Mouse (Mus musculus) erythroblast, adult 5-6 weeks (primary cell): ENCODE data around the gene Blcap. TPM values are rescaled to one million over a fixed set of nuclear protein-coding genes. Genes with fewer than 3 reads are reported as not detected.

Experiments used
- ATAC-seq: replicated peaks from 2 replicates; pipeline ENCODE4 v1.8.0; 2016; ENCODE audit warnings: moderate number of reproducible peaks, mild to moderate bottlenecking, moderate TSS enrichment, inconsistent platforms; ENCODE audit not compliant: poor library complexity, low FRiP score, severe bottlenecking
- total RNA-seq, 2 experiments: library from RNA; stranded (forward) in 1 of 2; stranded (reverse) in 1 of 2; fragments of 150-400 nt in 1 of 2; fragments of 200-764, 138-1000 nt in 1 of 2; gene quantifications; 2 replicates each; pipeline versions ENCODE4 v1.2.3 to v1.2.4; 2015 to 2017; ENCODE audit warnings: low replicate concordance in 2 of 2

The Blcap gene
- total RNA-seq, 2 experiments from 2014 or later = 3.0 to 11.5 TPM

- no peak for ATAC-seq
These were observed 39.2 kb downstream of the Blcap start for GRCm38 (mm10) chr2:157531681-157532426.

- ATAC-seq = no peak
These were observed 40.8 kb downstream of the Blcap start for GRCm38 (mm10) chr2:157530056-157530955.

GRCm38 (mm10) chr2:157522556-157522955, 48.5 kb downstream of the Blcap start:
- no peak for ATAC-seq

- no peak for ATAC-seq
These were observed 50.6 kb downstream of the Blcap start for GRCm38 (mm10) chr2:157520496-157520895.

GRCm38 (mm10) chr2:157519452-157519851, 51.6 kb downstream of the Blcap start:
- ATAC-seq = no peak

- no peak for ATAC-seq
These were observed 52.6 kb downstream of the Blcap start for GRCm38 (mm10) chr2:157518451-157518850.

- no peak for ATAC-seq
These were observed 53.5 kb downstream of the Blcap start for GRCm38 (mm10) chr2:157517526-157517925.

- no peak for ATAC-seq
These were observed 56.7 kb downstream of the Blcap start for GRCm38 (mm10) chr2:157514353-157514752.

- ATAC-seq = no peak
These were observed 57.3 kb downstream of the Blcap start for GRCm38 (mm10) chr2:157513737-157514208.

GRCm38 (mm10) chr2:157512859-157513258, 58.2 kb downstream of the Blcap start:
- ATAC-seq = no peak

- ATAC-seq = no peak
These were observed 61.0 kb downstream of the Blcap start for GRCm38 (mm10) chr2:157510031-157510430.

- no peak for ATAC-seq
These were observed 61.9 kb downstream of the Blcap start for GRCm38 (mm10) chr2:157509182-157509581.

GRCm38 (mm10) chr2:157506779-157507178, 64.3 kb downstream of the Blcap start:
- ATAC-seq = no peak

Other genes with a start within 250 kb of the Blcap start
- not detected in 2 replicates for gene Ghrh, start 223.8 kb downstream of the Blcap start, total RNA-seq (2015; ENCODE audit: low replicate concordance)
- not detected in 2 replicates for gene Ghrh, start 223.8 kb downstream of the Blcap start, total RNA-seq (2017; ENCODE audit: low replicate concordance)
- gene Manbal, start 203.7 kb downstream of the Blcap start, total RNA-seq (2015; ENCODE audit: low replicate concordance) = 7.1 and 11.0 TPM in 2 replicates
- 1.4 and 3.2 TPM in 2 replicates for gene Manbal, start 203.7 kb downstream of the Blcap start, total RNA-seq (2017; ENCODE audit: low replicate concordance)
- not detected in 2 replicates for gene Src, start 152.8 kb downstream of the Blcap start, total RNA-seq (2015; ENCODE audit: low replicate concordance)
- gene Src, start 152.8 kb downstream of the Blcap start, total RNA-seq (2017; ENCODE audit: low replicate concordance) = 0.09 and 2.1 TPM in 2 replicates
- gene Nnat, start 11.2 kb downstream of the Blcap start, total RNA-seq (2015; ENCODE audit: low replicate concordance) = not detected in 2 replicates
- gene Nnat, start 11.2 kb downstream of the Blcap start, total RNA-seq (2017; ENCODE audit: low replicate concordance) = not detected in 2 replicates
- 5.6 and 8.1 TPM in 2 replicates for gene Ctnnbl1, start 166.1 kb upstream of the Blcap start, total RNA-seq (2015; ENCODE audit: low replicate concordance)
- 10.0 and 13.6 TPM in 2 replicates for gene Ctnnbl1, start 166.1 kb upstream of the Blcap start, total RNA-seq (2017; ENCODE audit: low replicate concordance)